Mouse (Mus musculus) ES-E14 (cell line): ENCODE results near the gene Cnbp. TPM values are rescaled to one million over a fixed set of nuclear protein-coding genes. Genes with fewer than 3 reads are reported as not detected.

Source experiments
- DNase-seq: peaks from one replicate; pipeline ENCODE4 v3.0.0-alpha.2; 2013; ENCODE audit warnings: low read depth, low spot score
- H3K27ac ChIP-seq: 2 replicates; pipeline ENCODE4 v1.5.1; 2012; ENCODE audit warnings: low read depth, mild to moderate bottlenecking, low read length, moderate library complexity, mixed read lengths; ENCODE audit not compliant: poor library complexity, insufficient read depth, severe bottlenecking
- H3K36me3 ChIP-seq: 2 replicates; pipeline ENCODE4 v1.6.1; 2012; ENCODE audit warnings: mild to moderate bottlenecking, low read length, moderate library complexity, mixed read lengths; ENCODE audit not compliant: control insufficient read depth, poor library complexity, insufficient read depth, severe bottlenecking
- H3K4me1 ChIP-seq, 2 experiments: fragments of 150-350 bp in 1 of 2; sonication (generic) in 1 of 2; 2 replicates each; pipeline ENCODE4 v1.6.1; 2012; ENCODE audit warnings: low read length in 2 of 2, mild to moderate bottlenecking in 1 of 2, mixed read lengths in 1 of 2; ENCODE audit not compliant: control insufficient read depth in 2 of 2, insufficient read depth in 2 of 2, poor library complexity in 1 of 2
- H3K4me3 ChIP-seq, 2 experiments: fragments of 150-350 bp in 1 of 2; sonication (generic) in 1 of 2; 2 replicates each; pipeline ENCODE4 v1.5.1; 2012; ENCODE audit warnings: low read length in 2 of 2, low read depth in 1 of 2, mild to moderate bottlenecking in 1 of 2, mixed read lengths in 1 of 2; ENCODE audit not compliant: insufficient read depth in 1 of 2, poor library complexity in 1 of 2, severe bottlenecking in 1 of 2
- H3K9ac ChIP-seq: 2 replicates; pipeline ENCODE4 v1.6.1; 2012; ENCODE audit warnings: low read depth, mild to moderate bottlenecking, low read length, mixed read lengths; ENCODE audit not compliant: poor library complexity, insufficient read depth, severe bottlenecking
- H3K9me3 ChIP-seq: fragments of 150-350 bp; sonication (generic); 2 replicates; pipeline ENCODE4 v1.6.1; 2012; ENCODE audit warnings: low read depth, mild to moderate bottlenecking, low read length; ENCODE audit not compliant: control insufficient read depth, insufficient read depth
- CHD2 ChIP-seq: IDR thresholded peaks from 2 replicates; pipeline ENCODE4 v1.6.1; 2014; ENCODE audit warnings: mild to moderate bottlenecking, low read depth, low read length, inconsistent platforms
- HCFC1 ChIP-seq: IDR thresholded peaks from 2 replicates; pipeline ENCODE4 v1.6.1; 2012; ENCODE audit warnings: low read length, inconsistent platforms, borderline replicate concordance; ENCODE audit not compliant: insufficient read depth
- MAFK ChIP-seq: IDR thresholded peaks from 2 replicates; pipeline ENCODE4 v1.6.1; 2014; ENCODE audit warnings: mild to moderate bottlenecking, low read depth, low read length, inconsistent platforms; ENCODE audit not compliant: insufficient read depth
- ZC3H11A ChIP-seq: IDR thresholded peaks from 2 replicates; pipeline ENCODE4 v1.6.1; 2012; ENCODE audit warnings: low read depth, mild to moderate bottlenecking, inconsistent platforms, low read length, borderline replicate concordance
- ZNF384 ChIP-seq: IDR thresholded peaks from 2 replicates; pipeline ENCODE4 v1.6.1; 2012; ENCODE audit warnings: low read depth, low read length, inconsistent platforms
- in situ Hi-C, 2 experiments: fragments of 600-800 bp; cut with MboI; formaldehyde crosslinking; loops; one replicate each; pipeline ENCODE4 v1.15.1; 2025; ENCODE audit warnings: low sequenced_read_pairs in 2 of 2, inconsistent platforms in 1 of 2; ENCODE audit not compliant: unreplicated experiment in 2 of 2
- total RNA-seq: library from RNA; depleted of rRNA; stranded (reverse); fragments of 300-350 nt; gene quantifications from 2 replicates; pipeline ENCODE4 v1.2.3, GENCODE M21; 2012

Cnbp gene
- total RNA-seq, 1 experiment: 562 TPM

DNA sequence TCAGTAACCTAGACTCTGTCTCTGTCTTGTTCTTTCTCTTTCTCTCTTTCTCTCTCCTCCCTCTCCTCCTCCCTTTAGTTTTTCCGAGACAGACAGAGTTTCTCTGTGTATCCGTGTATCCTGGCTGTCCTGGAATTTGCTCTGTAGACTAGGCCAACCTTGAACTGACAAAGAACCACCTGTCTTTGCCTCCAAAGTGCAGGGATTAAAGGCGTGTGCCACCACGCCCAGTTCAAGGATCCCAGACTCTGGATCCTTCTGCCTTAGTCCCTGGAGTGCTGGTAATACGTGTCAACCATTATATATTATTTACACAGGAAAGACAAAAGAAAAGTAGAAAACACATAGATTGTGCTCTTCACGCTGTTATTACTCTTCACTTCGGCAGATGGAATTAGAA is 20.3 kb upstream of the Cnbp start:
- DNase-seq: no peak
- peaks cover 0 to 3% of the 10 kb centered on the region in 2 experiments; a peak in 1 of 4 replicates for H3K4me1 ChIP-seq
- no peaks in the 10 kb centered on the region for H3K36me3 ChIP-seq
- H3K9me3 ChIP-seq: no peaks in the 10 kb centered on the region
- no peak overlapping the region for H3K4me3 ChIP-seq
- no peak overlapping the region for H3K9ac ChIP-seq
- no peak for TF ChIP-seq HCFC1
- no peak for TF ChIP-seq CHD2
- no peak overlapping the region for H3K27ac ChIP-seq
- in situ Hi-C loops: no loop called here

DNA sequence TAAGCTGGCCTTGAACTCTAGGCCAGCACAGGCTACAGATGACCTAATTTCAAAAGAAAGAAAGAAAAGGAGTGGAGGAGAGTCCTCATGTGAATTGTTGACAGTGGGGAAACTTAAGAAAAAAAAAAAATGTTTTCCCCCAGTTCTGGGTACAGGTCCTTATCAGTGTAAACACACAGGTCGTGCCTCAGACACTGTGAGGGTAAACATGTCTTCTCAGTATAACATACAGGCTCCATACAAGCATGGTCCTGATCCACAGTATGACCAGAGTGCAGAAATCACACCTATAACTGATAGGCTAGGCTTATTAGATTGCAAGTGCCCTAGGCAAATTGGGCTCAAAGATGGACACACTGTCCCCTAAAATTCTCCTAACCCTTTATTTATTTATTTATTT is 19.5 kb upstream of the Cnbp start:
- no peak for TF ChIP-seq CHD2
- no peak for TF ChIP-seq ZNF384
- TF ChIP-seq MAFK: no peak
- TF ChIP-seq ZC3H11A: no peak
- no peak for TF ChIP-seq HCFC1
- no peak overlapping the region for H3K4me3 ChIP-seq
- no peaks in the 10 kb centered on the region for H3K9me3 ChIP-seq
- no peak for DNase-seq
- no peak overlapping the region for H3K9ac ChIP-seq
- H3K36me3 ChIP-seq: no peaks in the 10 kb centered on the region
- H3K4me1 ChIP-seq: no peaks in the 10 kb centered on the region; a peak in 1 of 4 replicates
- no peak overlapping the region for H3K27ac ChIP-seq
- in situ Hi-C loops: no loop called here

DNA sequence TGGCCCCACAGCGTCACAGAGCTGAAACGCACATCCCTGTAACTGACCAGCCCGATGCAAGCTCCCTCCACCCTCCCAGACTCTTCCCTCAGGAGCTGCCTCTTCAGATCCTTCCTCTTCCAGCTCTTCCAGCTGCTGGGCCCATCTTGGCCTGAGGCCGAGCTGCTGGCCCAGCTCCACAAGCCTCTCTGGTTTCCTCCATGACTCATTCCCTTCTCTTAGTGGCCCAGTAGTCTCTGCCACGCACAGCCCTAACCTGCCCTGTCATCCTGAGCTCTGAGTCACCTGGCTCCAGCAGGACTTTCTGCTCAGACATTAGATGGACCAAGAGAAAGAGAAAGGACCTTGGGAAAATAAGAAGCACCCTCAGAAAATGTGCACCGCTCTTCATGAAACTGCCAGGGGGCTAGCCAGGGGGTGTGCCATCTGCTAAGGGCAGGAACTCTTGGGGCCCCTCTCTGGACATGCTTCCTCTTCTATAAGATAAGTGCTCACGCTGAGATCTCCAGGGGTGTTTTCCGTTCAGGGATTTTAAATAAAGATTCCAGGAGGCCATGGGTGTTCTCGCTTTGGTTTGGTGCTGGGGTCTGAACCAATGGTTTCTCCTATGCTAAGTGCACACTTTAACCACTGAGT is 18.1 kb upstream of the Cnbp start:
- H3K36me3 ChIP-seq: no peaks in the 10 kb centered on the region
- no peaks in the 10 kb centered on the region for H3K9me3 ChIP-seq
- no peak overlapping the region for H3K9ac ChIP-seq
- TF ChIP-seq MAFK: no peak
- TF ChIP-seq ZNF384: no peak
- TF ChIP-seq ZC3H11A: no peak
- no peak for TF ChIP-seq HCFC1
- TF ChIP-seq CHD2: no peak
- no peak for DNase-seq
- no peak overlapping the region for H3K4me3 ChIP-seq
- in situ Hi-C loops: no loop called here
- no peak overlapping the region for H3K27ac ChIP-seq
- H3K4me1 ChIP-seq: no peaks in the 10 kb centered on the region; a peak in 1 of 4 replicates

DNA sequence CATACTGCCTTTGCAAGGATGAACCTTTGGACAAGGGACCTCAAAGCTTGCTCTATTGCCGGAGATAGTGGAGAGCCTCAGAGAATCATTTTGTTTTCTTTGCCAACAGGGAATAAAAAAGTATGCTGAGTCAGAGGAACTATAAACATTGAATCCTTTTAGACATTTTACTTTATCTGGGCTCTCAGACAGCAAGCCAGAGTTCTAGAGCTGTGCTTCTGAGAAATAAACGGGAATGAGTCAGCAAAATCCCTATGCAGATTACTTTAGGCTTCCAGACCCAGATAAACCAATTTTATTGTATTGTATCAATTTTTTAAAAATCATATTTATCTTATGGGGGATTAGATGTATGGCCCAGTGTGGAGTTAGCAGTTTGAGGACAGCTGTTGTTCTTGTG is 16.4 kb upstream of the Cnbp start:
- Histone ChIP-seq H3K9ac (no peak overlapping the region), H3K36me3 (no peaks in the 10 kb centered on the region), H3K4me3 (no peak overlapping the region), H3K9me3 (no peaks in the 10 kb centered on the region), H3K27ac (no peak overlapping the region), H3K4me1 (no peaks in the 10 kb centered on the region; a peak in 1 of 4 replicates)
- TF ChIP-seq ZC3H11A (no peak), MAFK (peak; percentile 39; the same call in 1 of the 2 replicates), HCFC1 (no peak)
- DNase-seq: no peak
- in situ Hi-C loops: no loop called here

DNA sequence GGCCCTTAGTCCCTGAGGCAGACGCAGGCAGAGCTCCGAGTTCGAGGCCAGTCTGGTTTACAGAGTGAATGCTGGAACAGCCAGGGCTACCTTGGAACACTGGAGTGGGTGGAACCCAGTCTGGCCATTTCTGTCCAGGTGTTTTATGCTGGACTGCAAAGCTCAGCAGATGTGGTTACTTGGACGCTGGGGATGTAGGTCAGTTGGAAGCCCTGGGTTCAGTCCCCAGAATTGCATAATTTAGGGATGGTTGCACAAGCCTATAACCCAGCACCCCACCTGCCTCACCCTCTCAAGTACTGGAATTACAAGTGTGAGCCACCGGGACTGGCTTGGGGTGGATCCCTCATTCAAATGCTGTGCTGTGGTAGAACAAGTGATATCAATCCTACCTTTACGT is 15.3 kb upstream of the Cnbp start:
- no peak for DNase-seq
- Histone ChIP-seq H3K4me1 (no peaks in the 10 kb centered on the region; a peak in 1 of 4 replicates), H3K36me3 (no peaks in the 10 kb centered on the region), H3K27ac (no peak overlapping the region), H3K9ac (no peak overlapping the region), H3K4me3 (no peak overlapping the region), H3K9me3 (no peaks in the 10 kb centered on the region)
- in situ Hi-C loops: no loop called here
- TF ChIP-seq CHD2: no peak
- no peak for TF ChIP-seq HCFC1
- TF ChIP-seq MAFK: no peak
- TF ChIP-seq ZNF384: no peak
- no peak for TF ChIP-seq ZC3H11A
